Mouse (Mus musculus): Measurements from ENCODE around the gene Troap.

DNA sequence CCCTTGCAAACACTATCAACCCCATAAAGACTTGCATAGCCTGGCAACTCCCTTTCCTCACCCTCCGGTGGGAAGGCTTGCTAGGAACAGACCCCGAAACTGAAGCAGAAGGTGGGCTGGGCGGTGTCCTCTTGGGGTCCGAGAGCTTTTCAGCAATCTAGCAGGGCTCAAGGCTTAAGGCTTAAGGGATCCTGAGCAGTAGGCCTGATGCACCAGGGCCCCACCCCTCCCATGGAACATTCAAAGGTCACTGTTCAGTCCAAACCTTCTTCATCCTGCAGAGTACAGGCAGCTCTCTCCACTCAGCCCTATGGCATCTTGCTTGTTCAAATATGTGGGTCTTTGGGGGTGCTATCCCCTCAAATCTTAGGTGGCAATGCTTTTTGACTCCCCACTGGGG lies 11.6 kb downstream of the Troap start:
- TF ChIP-seq MYOG (IDR thresholded peaks at IDR 0.05; ENCODE audit: control insufficient read depth, extremely low read depth, insufficient read length) (no peak), CTCF (IDR thresholded peaks at IDR 0.05; ENCODE audit: control insufficient read depth, insufficient read depth, insufficient read length) (no peak), MYOD1 (IDR thresholded peaks at IDR 0.05; ENCODE audit: control insufficient read depth, insufficient read length, low read depth) (no peak), USF1 (IDR thresholded peaks at IDR 0.05; ENCODE audit: low read depth) (no peak), MAX (IDR thresholded peaks at IDR 0.05) (no peak), CEBPB (IDR thresholded peaks at IDR 0.05; ENCODE audit: low read depth) (no peak), FOSL1 (IDR thresholded peaks at IDR 0.05; ENCODE audit: insufficient read depth, low read length, poor library complexity, severe bottlenecking) (no peak)

All from C2C12 (cell line).